Mouse (Mus musculus) heart, postnatal 10 days (tissue): Measurements from ENCODE around the gene Btd. TPM values are rescaled to one million over a fixed set of nuclear protein-coding genes. Genes with fewer than 3 reads are reported as not detected.

Source experiments
- DNase-seq, 2 experiments: peaks; one replicate each; pipeline ENCODE4 v3.0.0; 2021
- intact Hi-C: fragments of 180-260 bp; cut with DNase I; formaldehyde crosslinking; loops from one replicate; pipeline ENCODE4 v1.15.1; 2025
- total RNA-seq, 2 experiments: library from RNA; stranded (reverse); gene quantifications; 2 replicates each; pipeline ENCODE4 v1.2.3; 2021

Gene Btd
- total RNA-seq, 2 experiments from 2014 or later, result 14.5 to 15.0 TPM

DNA sequence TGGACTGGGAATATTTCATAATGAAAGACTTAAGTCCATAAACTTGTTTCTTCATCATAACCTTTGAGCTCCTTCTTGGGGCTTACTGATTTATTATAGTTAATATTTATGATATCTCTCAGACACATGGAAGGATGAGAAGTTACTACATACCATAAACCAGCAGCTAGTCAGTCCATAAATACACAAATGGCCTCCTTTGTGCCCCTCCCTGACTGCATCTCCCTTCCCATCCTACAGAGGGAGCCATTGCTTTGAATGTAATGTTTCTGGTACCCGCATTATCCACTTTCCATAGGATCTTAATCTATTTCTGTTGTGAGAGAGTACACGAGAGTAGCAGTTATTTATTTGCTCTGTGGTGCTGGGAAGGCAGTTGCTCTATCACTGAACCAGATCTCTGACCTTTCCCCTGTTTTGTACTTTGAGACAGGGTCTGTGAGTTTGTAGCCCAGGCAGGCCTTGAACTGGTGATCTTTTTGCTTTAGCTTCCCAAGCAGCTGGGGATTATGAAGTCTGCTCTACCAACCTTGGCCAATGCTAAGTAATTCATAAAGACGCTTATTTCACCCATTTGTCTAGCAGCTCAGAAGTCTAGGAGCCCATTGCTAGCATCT lies 4.2 kb downstream of the Btd start:
- intact Hi-C loops, result loop anchor here (5.0 kb wide), 1 partner anchor 437 kb away; no protein-coding TSS in a partner anchor
- DNase-seq, result no peak

DNA sequence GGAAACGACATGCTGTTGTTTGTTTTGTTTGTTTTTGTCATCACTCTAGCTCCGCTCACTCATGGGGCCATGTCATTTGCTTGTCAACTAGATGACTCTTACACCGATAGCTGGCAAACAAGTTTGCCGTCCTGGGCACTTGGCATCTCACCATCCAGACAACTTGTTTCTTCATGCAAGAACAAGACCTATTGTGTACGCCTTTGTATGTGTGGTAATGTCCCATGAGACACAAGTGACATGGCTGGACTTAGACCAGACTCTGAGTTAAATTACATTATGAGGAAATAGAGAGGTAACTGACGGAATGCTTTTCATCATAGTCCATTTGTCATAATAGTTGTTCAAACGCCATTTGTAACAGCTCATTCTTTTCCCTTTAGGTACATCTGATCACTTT lies 5.1 kb downstream of the Btd start:
- DNase-seq, result no peak
- intact Hi-C loops, result no loop called here

DNA sequence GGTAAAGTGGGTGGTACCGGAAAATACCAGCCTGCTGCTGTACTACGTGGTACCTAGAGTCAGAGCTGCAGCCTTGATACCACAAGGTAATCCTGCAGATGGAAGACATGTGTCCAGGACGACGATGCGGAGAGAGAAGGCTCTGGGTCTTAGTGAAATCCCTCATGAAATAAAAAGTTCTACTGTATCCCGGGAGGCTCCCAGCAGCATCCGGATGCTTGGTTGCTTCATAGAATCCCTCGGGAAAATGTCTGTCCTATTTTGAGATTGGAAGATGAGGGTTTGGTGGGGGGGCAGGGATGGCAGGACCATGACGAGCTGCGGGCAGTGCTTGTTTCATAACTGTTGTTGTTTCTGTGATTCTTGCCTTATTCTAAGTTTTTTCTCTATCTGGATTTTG lies 7.2 kb downstream of the Btd start:
- intact Hi-C loops, result no loop called here
- DNase-seq, result no peak

DNA sequence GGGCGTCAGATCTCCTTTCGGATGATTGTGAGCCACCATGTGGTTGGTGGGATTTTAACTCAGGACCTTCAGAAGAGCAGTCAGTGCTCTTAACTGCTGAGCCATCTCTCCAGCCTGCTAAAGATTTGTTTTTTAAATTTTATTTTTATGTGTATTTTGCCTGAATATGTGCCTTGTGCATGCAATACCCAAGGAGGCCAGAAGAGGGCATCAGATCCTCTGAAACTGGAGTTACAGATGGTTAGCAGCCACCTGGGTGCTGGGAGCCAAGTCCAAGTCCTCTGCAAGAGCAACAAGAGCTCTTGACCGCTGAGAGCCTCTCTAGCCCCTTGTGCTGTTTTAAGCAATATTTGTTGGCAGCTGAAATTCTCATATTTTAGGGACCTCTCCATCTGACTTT lies 9.5 kb downstream of the Btd start:
- intact Hi-C loops, result no loop called here

DNA sequence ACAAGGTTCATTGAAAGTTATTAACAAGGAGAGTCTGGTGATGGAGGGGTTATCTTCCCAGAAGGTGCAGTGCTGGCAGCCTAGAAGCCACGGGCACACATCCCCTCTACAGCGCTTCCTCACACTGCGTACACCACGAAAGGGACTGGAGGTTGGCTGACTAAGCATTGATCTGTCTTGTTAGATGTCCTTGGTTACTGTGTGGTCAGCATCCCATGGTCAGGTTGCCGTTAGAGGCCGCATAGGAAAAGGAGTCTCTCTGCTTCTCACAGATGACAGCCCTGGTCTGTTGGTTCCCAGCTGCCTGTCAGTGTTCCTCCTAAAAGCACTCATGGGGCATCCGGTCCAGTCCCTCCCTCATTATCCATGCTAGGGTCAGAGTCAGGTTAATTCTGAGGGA lies 10.4 kb downstream of the Btd start:
- DNase-seq, result no peak
- intact Hi-C loops, result no loop called here

More for the DNA sequence above, 9.5 kb downstream of the Btd start:
- DNase-seq, result no peak

DNA sequence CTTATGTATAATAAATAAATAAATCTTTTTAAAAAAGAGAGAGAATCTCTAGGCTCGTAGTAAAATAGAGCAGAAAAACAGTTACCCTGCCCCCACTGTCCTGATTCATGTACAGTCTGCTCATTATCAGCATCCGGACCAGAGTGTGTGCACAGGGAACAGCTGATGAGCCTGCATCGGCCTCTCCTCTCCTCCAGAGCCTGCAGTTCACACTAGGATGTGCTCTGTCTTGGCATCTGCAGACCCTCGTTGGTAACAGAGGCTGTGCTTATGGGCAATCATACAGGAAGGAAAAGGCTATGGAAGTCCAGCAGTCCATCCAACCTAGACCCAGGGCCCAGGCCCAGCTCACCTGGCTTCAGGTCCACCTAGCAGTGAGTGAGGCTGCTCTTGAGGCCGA lies 11.3 kb downstream of the Btd start:
- intact Hi-C loops, result no loop called here

DNA sequence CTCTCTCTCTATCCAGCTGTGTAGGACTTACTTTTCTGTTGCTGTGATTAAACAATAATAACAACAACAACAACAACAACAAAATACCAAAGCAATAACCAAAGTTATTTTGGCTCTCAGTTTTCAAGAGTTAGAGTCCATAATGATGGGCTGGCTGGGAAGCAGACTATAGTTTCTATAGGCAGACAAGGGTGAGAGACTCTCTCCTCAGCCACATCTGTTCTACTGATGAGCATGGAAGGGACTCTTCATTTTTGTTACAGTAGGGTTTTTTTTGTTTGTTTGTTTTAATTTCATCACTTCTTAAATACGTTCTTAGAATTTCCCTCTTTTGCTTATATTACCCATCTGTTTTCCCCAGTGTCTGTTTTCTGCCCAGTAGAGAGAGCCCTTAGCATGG lies 11.8 kb downstream of the Btd start:
- no peak for DNase-seq
- intact Hi-C loops, result no loop called here

More for the DNA sequence above, 11.3 kb downstream of the Btd start:
- no peak for DNase-seq

DNA sequence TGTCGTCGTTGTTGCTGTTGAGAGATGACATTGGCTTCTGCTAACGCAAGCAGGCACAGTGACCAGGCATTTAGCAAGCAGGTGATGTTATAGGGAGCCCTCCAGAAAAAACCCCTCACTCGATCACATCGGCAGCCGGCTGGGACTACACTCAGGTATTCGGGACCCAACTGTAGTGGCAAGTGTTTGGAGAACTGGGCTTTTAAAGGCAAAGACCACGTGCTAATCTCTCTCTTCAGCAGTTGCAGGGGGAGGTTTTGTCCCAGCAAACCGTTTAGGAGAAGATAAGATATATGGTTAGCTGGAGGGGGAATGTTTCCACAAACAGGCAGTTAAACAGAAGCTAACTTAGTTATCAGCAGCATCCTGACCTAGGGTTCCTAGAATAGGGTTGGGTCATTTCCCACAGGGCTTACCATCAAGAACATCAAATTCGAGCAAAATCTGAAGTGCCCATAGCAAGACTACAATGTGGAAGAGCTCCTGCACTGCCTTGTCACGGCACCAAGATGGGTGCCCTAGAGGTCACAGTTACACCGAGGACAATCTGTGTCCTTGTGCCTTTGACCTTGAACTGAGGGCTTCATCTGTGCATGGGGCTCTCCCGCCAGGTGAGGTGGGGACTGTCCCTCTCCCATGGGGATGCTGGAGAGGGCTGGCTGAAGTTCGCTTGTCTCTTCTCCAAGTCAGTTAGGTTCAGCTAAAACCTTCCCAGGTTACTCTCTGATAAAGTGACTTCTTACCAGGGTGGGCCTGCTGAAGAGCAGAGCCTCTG lies 12.5 kb downstream of the Btd start:
- DNase-seq, result no peak
- intact Hi-C loops, result no loop called here

DNA sequence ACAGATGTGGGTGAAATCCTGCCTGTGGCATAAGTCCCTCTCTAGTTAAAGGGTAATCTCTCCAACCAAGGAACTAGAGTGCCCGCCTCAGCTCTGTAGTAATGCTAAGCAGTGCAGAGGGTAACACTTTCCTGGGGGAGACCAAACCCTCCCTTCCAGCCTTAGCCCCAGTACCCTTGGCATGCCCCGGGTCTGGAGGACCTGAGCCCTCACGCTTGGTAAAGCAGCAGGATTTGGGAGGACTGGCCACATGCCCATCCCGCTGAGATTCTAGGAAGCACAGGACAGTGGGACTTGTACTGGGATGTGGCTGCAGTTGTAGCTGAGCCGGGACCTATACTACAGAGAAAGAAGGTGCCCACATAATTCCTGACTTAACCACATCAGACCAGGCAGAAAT lies 14.0 kb downstream of the Btd start:
- DNase-seq, result no peak
- intact Hi-C loops, result loop anchor here (5.0 kb wide), 2 partner anchors 287 to 377 kb away; no protein-coding TSS in a partner anchor

DNA sequence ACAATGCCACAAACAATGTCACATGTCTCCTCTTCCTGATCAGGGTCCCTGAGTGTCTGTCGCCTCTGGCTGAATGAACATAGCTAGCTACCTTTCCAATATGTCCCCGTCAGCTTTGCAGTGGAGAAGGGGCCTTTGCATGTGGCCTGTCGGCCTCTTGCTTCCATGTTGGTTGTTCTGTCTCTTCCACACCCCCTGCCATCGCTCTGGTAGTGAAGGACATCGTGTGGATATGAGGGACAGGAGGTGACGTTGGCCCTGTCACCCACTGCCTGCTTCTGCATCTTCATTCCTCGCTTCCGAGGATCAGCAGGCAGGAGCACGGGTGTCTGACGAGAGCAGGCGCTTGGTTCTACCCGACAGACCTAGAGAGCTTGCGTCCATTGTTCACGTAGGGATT lies 14.6 kb downstream of the Btd start:
- intact Hi-C loops, result loop anchor here (5.0 kb wide), 2 partner anchors 287 to 377 kb away; no protein-coding TSS in a partner anchor
- DNase-seq, result no peak

DNA sequence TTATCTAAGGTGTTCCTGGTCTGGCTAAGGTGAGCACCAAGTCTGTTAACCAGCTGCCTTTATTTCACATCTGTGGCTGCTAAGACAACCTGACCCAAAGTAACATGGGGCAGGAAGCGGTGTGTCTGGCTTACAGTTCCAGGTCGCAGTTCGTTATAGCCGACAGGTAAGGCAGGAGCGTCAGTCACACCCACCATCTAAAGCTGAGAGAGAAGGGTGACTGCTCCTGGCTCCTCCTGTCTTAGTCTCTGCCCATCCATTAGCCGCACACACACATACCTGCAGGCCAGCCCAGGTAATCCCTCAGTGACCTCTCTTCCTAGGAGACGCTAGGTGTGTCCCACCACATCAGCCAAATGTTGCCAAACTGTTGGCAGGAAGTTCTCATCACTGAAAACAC lies 15.6 kb downstream of the Btd start:
- intact Hi-C loops, result loop anchor here (1.0 to 5.0 kb wide), 4 partner anchors 135 to 420 kb away; no protein-coding TSS in a partner anchor

DNA sequence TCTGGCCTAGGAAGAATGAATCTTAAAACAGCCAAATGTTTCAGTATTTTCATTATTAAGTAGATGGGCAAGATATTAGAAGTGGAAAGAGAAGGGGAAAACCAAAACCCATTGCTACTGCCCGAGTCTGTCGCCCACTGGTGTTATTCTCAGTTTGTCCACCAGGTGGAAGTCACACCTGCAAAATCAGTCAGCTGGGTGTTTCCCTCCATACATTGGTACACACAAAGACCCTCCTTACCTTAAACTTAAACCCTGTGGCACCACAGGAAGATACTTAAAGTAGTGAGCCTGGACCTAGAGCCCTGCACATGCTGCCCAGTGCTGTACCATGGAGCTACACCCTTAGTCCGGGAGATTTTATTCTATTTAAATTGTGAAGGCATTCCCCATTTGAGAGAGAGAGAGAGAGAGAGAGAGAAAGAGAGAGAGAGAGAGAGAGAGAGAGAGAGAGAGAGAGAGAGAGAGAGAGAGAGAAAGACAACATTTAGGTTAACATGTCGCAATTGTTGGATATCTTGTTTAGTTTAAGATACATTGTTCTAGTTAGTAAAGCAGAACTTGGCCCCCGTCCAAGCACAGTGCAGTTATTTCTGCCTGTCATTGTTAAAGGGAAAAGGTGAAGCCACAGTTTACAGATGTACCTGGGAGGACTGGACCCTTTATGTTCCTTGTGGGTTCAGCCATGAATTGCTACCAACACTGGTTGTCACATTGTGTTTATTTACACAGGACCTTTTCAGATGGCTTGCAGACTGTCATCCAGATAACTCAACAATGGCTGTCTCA lies 16.2 kb downstream of the Btd start:
- intact Hi-C loops, result loop anchor here (1.0 to 5.0 kb wide), 4 partner anchors 134 to 420 kb away; no protein-coding TSS in a partner anchor
- peak; percentile 85 to 89 for DNase-seq

More for the DNA sequence above, 15.6 kb downstream of the Btd start:
- DNase-seq, result no peak

DNA sequence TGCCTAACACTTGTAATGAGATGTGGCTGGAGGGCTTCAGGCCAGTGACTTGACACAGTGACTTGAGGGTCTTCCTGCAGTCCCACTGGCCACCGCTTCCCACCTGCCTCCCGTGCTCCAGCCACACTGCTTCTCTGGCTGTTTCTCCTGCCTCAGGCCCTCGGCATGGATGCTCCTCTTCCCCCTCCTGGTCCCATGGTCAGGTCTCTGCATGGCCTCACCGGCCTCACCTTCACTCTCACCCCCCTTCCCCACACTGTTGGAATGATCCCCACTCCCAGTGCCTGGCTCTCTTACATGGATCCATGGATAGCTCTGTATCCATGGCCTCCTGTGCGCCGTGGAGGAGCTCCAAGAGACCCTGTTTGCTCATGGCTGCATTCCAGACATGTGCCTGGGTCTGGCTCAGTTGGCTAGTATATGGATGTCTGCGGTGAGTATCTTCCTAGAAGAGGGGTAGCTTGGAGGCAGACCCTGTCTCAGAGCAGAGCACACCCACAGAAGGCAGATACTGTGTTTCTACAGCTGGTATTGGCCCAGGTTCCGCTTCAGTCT lies 17.4 kb downstream of the Btd start:
- no peak for DNase-seq
- intact Hi-C loops, result loop anchor here (1.0 to 5.0 kb wide), 3 partner anchors 129 to 374 kb away; no protein-coding TSS in a partner anchor

DNA sequence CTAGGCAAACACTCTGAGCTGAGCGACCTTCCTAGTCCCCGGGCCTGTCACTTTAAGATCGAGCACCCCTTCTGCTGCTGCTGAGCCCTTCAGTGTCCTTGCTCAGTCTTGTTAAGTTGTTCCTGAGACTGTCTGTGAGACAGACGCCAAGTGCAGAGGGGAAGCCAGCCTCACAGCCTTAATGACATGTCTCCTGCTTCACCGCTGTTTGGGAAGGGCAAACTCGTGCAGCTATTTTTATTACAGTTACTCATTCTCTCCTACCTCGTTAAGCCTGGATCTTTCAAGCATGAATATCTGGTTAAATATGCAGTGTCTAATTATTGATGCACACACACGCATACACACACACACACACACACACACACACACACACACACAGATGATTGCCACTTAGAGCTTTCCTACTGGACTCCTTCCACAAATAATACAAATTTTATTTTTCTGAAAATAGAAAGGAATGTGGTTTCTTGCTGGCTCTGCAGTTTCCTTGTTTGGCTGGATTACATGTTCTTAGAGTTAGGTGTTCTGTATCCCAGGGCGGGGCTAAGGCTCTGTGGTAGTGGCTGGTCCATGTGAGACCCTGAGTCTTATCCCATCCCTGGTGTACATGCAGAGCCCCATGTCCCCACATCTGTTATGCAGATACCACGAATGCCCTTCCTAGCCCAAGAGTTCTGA lies 18.8 kb downstream of the Btd start:
- peak; percentile 78 to 84 for DNase-seq
- intact Hi-C loops, result loop anchor here (5.0 kb wide), 2 partner anchors 283 to 373 kb away; no protein-coding TSS in a partner anchor

DNA sequence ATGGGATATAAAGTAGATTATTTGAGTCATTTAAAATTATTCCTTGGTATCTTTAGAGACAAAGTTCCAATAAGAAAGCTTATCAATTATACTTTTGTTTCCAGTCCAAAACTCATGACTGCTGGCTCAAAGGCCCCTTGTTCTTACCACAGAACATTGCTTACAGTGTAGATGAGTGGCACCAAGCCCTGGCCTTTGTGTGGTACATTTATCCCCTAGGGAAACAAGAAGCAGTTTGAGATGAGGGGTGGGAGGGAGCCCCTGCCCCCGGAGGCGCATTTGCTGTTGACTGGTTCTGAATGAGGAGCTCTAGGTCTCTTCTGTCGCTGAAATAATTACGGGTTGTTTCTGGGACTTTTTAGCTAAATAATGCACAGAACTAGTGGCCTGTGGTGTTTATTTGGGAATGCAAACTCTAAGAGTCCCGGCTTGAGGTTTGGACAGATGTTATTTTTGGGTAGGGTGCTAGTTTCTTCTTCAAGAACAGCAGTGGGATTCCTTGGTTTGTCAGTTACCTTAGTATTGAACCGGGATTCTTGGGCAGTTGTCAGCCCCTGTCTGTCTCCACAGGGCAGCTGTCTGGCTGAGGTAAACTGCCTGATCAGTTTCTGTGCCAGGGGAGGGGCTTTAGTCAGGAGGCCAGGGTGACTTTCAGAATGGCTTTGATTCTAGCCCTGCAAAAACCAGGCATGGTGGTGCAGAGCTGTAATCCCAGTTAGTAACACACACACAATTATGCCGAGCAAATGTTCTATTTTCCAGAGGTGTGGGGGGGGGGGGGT lies 19.7 kb downstream of the Btd start:
- intact Hi-C loops, result loop anchor here (1.0 kb wide), 1 partner anchor 37 kb away; no protein-coding TSS in a partner anchor
- no peak for DNase-seq

DNA sequence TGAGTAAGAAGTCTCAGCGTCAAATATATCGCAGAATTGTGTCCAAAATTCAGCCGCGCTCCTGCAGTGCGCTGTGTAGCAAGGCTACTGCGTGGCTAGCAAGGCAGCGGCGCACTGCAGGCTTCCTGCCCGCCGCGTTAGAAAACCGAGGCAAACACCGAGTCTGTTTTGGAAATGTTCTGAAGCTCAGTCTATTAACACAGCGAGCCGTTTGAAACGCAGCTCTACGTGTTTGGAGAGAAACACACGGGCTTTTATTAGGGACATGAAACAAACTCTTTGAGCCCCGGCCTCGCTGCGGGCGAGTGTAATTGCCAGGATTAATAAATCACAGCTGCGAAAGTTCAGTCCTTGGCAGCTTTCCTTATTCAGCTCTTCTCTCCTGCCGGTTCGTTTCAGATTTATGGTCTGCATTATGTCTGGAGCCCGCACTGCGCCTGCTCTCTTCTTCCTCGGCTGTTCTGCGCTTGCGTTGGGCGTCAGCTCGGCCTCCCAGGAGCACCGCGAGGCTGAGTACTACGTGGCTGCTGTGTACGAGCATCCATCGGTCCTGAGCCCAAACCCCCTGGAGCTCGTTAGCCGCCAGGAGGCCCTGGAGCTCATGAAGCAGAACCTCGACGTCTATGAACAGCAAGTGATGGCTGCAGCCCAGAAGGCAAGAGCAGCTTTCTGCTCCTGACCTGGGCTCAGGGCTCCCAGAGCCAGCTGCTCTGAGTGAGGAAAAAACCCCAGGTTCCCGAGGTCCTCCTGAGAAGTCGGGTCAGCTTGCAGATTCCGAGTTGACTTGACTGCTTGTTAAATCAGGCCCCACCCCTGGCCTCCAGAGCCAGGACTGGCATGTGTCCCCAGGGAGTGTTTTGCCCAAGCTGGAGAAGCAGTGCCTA lies 21.1 kb downstream of the Btd start:
- peak; percentile 87 to 90 for DNase-seq
- intact Hi-C loops, result loop anchor here (1.0 to 2.0 kb wide), 2 partner anchors 35 to 43 kb away; no protein-coding TSS in a partner anchor

DNA sequence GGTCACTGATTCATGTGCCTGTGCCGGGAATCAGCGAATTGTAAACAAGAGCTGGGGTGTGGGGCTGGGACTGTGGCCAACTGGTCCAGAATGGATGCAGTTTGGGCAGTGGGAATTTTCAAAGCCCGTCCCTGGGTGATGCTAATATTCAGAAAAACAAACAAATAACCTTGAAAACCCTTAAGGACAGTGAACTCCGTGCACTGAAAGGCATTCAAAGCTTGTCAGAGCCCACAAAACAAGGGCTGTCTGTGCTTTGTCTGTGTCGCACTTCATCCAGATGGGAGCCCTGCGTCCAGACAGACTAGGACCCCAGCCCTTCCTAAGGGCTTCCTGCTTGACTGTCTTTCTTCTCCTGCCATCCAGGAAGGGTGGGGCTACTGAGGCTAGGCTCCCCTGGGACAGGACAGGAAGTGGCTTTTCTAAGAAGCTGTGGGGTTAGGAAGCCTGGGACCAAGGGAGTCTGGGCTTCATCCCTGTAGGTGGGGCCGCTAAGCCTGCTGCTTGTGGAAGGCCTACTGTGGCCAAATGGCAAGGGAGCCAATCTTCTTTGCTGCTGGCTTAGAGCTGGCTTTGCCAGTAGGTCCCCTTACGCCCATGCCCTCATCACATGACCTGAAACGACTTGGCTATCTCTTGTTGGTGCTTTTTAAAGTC lies 21.9 kb downstream of the Btd start:
- peak; percentile 87 to 89 for DNase-seq
- intact Hi-C loops, result loop anchor here (2.0 kb wide), 1 partner anchor 42 kb away; no protein-coding TSS in a partner anchor
